ENCODE assay signal across 8 mouse cellular contexts in the genomic region with DNA sequence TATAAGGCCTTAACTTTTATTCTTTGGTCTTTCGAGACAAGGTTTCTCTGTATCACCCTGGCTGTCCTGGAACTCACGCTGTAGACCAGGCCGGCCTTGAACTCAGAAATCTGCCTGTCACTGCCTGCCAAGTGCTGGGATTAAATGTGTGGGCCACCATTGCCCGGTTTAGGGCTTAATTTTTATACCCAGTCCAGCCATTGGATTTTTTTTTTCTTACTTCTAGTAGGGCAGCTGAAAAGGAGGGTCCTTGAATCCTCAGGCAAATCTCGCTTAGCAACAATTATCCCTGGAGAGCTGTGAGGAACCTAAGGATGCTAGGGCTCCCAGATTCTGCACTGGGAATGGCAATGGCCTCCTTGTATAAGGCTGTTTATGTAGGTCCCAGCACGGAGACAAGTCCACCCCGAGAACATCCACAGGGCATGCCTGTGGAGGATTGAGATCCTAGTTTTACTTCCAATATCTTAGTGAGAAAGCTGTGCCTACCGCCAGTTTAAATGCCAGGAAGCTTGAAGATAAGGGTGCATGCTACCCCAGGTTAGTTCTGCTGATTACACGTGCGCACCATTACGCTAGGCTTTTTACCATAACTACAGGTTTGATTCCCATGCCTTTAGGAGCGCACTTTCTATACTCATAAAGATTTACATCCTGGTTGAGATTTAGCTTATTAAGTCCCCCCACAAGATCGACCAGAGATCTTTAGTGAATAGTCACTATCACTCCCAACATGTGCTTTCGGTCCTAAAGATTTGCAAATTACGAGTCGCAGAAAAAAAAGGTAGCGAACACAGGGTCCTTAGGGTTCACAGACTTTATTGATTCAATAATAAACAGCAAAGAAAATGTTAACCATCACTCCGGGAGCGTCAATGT. TPM values are rescaled to one million over a fixed set of nuclear protein-coding genes. Genes with fewer than 3 reads are reported as not detected.
DNase-seq lines count a peak whose midpoint lies in the region; ATAC-seq lines count a peak whose summit lies in the region.

No protein-coding gene starts in this region.

- no peak for ATAC-seq in heart, embryonic 15.5 days (replicated peaks; ENCODE audit: insufficient number of reproducible peaks, insufficient read depth, low FRiP score, low read depth)

- no peaks in the 10 kb centered on the region for H3K9me3 ChIP-seq in heart, embryonic 15.5 days (replicated peaks)
- H3K9me3 ChIP-seq in hindbrain, embryonic 10.5 days = no peaks in the 10 kb centered on the region
- no peaks in the 10 kb centered on the region for H3K9me3 ChIP-seq in midbrain, embryonic 10.5 days (replicated peaks)

- intact Hi-C loops in gastrocnemius, postnatal 36 days (cut with DNase I) = no loop called here

- 16% methylated on average over 19 of the region's 19 CpGs for WGBS in heart, embryonic 15.5 days
- WGBS in hindbrain, embryonic 10.5 days = 16% methylated on average over 19 of the region's 19 CpGs
- 18% methylated on average over 19 of the region's 19 CpGs for WGBS in midbrain, embryonic 10.5 days

- peak overlapping the region; percentile 81 for H3K4me2 ChIP-seq in heart, embryonic 15.5 days

- peak overlapping the region; percentile 86 for H3K9ac ChIP-seq in heart, embryonic 15.5 days

- no peak for DNase-seq in heart, postnatal 4 days
- peak; percentile 24 for DNase-seq in Muller cell, postnatal 12 days (ENCODE audit: inconsistent ontology term)
- DNase-seq in hindbrain, embryonic 10.5 days (ENCODE audit: low spot score) = no peak
- no peak for DNase-seq in midbrain, embryonic 10.5 days (ENCODE audit: low spot score)
- DNase-seq in layer of hippocampus, adult 8-10 months (ENCODE audit: low spot score in 2 of 2) = no peak
- no peak for DNase-seq in spleen, postnatal 4 days (ENCODE audit: low spot score in 2 of 2)
- no peak for DNase-seq in gastrocnemius, postnatal 36 days

- peak overlapping the region; percentile 86 for H3K27ac ChIP-seq in heart, embryonic 15.5 days
- peak overlapping the region; percentile 94 for H3K27ac ChIP-seq in hindbrain, embryonic 10.5 days
- peak overlapping the region; percentile 94 for H3K27ac ChIP-seq in midbrain, embryonic 10.5 days (replicated peaks)

- peak overlapping the region; percentile 84 for H3K4me3 ChIP-seq in heart, embryonic 15.5 days
- peak overlapping the region; percentile 74 for H3K4me3 ChIP-seq in hindbrain, embryonic 10.5 days
- peak overlapping the region; percentile 77 for H3K4me3 ChIP-seq in midbrain, embryonic 10.5 days

- H3K4me1 ChIP-seq in heart, embryonic 15.5 days (replicated peaks) = peaks cover 7% of the 10 kb centered on the region
- H3K4me1 ChIP-seq in hindbrain, embryonic 10.5 days (replicated peaks) = peaks cover 21% of the 10 kb centered on the region
- H3K4me1 ChIP-seq in midbrain, embryonic 10.5 days = peaks cover 29% of the 10 kb centered on the region

- H3K36me3 ChIP-seq in heart, embryonic 15.5 days = peaks cover 9% of the 10 kb centered on the region; the same call in 1 of the 2 replicates
- peaks cover 19% of the 10 kb centered on the region for H3K36me3 ChIP-seq in hindbrain, embryonic 10.5 days
- H3K36me3 ChIP-seq in midbrain, embryonic 10.5 days = peaks cover 21% of the 10 kb centered on the region

- no peaks in the 10 kb centered on the region for H3K27me3 ChIP-seq in heart, embryonic 15.5 days
- no peaks in the 10 kb centered on the region for H3K27me3 ChIP-seq in hindbrain, embryonic 10.5 days (ENCODE audit: insufficient read depth, poor library complexity, severe bottlenecking)
- no peaks in the 10 kb centered on the region for H3K27me3 ChIP-seq in midbrain, embryonic 10.5 days (ENCODE audit: low read depth, poor library complexity, severe bottlenecking)

RNA-seq across cellular contexts. Expression of a gene that starts 0.8 kb away (rescaled TPM):
- 44.7 and 51.9 TPM in 2 replicates for polyA plus RNA-seq in heart, embryonic 15.5 days (2015; fragmentation: Nextera tagmentation; extraction: Ambion mirVana)
- 10 to 100 TPM; 23.7 to 24.9 TPM for total RNA-seq in heart, postnatal 4 days (2021)
- 139 and 159 TPM in 2 replicates for polyA plus RNA-seq in hindbrain, embryonic 10.5 days (2016; fragmentation: Nextera tagmentation; extraction: Ambion mirVana)
- 134 and 159 TPM in 2 replicates for polyA plus RNA-seq in midbrain, embryonic 10.5 days (2016; fragmentation: Nextera tagmentation; extraction: Ambion mirVana)
- 10 to 100 TPM; 22.7 to 32.0 (median 26.5) TPM for total RNA-seq in layer of hippocampus, adult 8-10 months (2022)
- total RNA-seq in gastrocnemius, postnatal 36 days (2021) = 10 to 100 TPM; 15.6 to 17.1 TPM

RNA-seq across cellular contexts. Expression of a gene that starts 0.9 kb away (rescaled TPM):
- polyA plus RNA-seq in heart, embryonic 15.5 days (2015; fragmentation: Nextera tagmentation; extraction: Ambion mirVana) = not detected in 2 replicates
- 1 to 10 TPM; 2.3 to 3.6 TPM for total RNA-seq in heart, postnatal 4 days (2021)
- 0.22 TPM in 1 of 2 replicates, not detected in the other for polyA plus RNA-seq in hindbrain, embryonic 10.5 days (2016; fragmentation: Nextera tagmentation; extraction: Ambion mirVana)
- 0.17 TPM in 1 of 2 replicates, not detected in the other for polyA plus RNA-seq in midbrain, embryonic 10.5 days (2016; fragmentation: Nextera tagmentation; extraction: Ambion mirVana)
- 1 to 10 TPM in 2 of 4 experiments, not detected in 2; 1.4 to 1.8 TPM for total RNA-seq in layer of hippocampus, adult 8-10 months (2022)
- under 1 TPM in 1 of 2 experiments, not detected in 1; 0.84 TPM for total RNA-seq in gastrocnemius, postnatal 36 days (2021)

RNA-seq across cellular contexts. Expression of a gene that starts 4.1 kb away (rescaled TPM):
- polyA plus RNA-seq in heart, embryonic 15.5 days (2015; fragmentation: Nextera tagmentation; extraction: Ambion mirVana) = not detected in 2 replicates
- total RNA-seq in heart, postnatal 4 days (2021) = not detected
- not detected in 2 replicates for polyA plus RNA-seq in hindbrain, embryonic 10.5 days (2016; fragmentation: Nextera tagmentation; extraction: Ambion mirVana)
- not detected in 2 replicates for polyA plus RNA-seq in midbrain, embryonic 10.5 days (2016; fragmentation: Nextera tagmentation; extraction: Ambion mirVana)
- total RNA-seq in layer of hippocampus, adult 8-10 months (2022) = not detected
- not detected for total RNA-seq in gastrocnemius, postnatal 36 days (2021)

RNA-seq across cellular contexts. Expression of a gene that starts 4.3 kb away (rescaled TPM):
- 35.8 and 44.8 TPM in 2 replicates for polyA plus RNA-seq in heart, embryonic 15.5 days (2015; fragmentation: Nextera tagmentation; extraction: Ambion mirVana)
- 1 to 10 TPM; 2.1 to 5.6 TPM for total RNA-seq in heart, postnatal 4 days (2021)
- polyA plus RNA-seq in hindbrain, embryonic 10.5 days (2016; fragmentation: Nextera tagmentation; extraction: Ambion mirVana) = 111 and 112 TPM in 2 replicates
- 110 and 133 TPM in 2 replicates for polyA plus RNA-seq in midbrain, embryonic 10.5 days (2016; fragmentation: Nextera tagmentation; extraction: Ambion mirVana)
- 10 to 100 TPM in 1 of 4 experiments, 1 to 10 TPM in 3; 4.9 to 10.4 (median 6.0) TPM for total RNA-seq in layer of hippocampus, adult 8-10 months (2022)
- 1 to 10 TPM; 3.5 TPM for total RNA-seq in gastrocnemius, postnatal 36 days (2021)

RNA-seq across cellular contexts. Expression of a gene that starts 5.0 kb away (rescaled TPM):
- polyA plus RNA-seq in heart, embryonic 15.5 days (2015; fragmentation: Nextera tagmentation; extraction: Ambion mirVana) = 21.2 and 29.4 TPM in 2 replicates
- total RNA-seq in heart, postnatal 4 days (2021) = 10 to 100 TPM; 16.3 to 17.1 TPM
- polyA plus RNA-seq in hindbrain, embryonic 10.5 days (2016; fragmentation: Nextera tagmentation; extraction: Ambion mirVana) = 56.4 and 60.3 TPM in 2 replicates
- 54.8 and 56.7 TPM in 2 replicates for polyA plus RNA-seq in midbrain, embryonic 10.5 days (2016; fragmentation: Nextera tagmentation; extraction: Ambion mirVana)
- 10 to 100 TPM; 24.0 to 26.1 (median 24.4) TPM for total RNA-seq in layer of hippocampus, adult 8-10 months (2022)
- total RNA-seq in gastrocnemius, postnatal 36 days (2021) = 1 to 10 TPM; 8.4 to 9.4 TPM
